Mouse (Mus musculus) heart, postnatal 0 days (tissue): ENCODE measurements at regions not wholly inside any gene's neighbourhood (a gene's known extent, or its start where the extent isn't known, plus 50 kb on each side); places are given as distances from the start of the nearest gene placed in this dataset.

Experiments used
- CTCF ChIP-seq: IDR thresholded peaks from 2 replicates; pipeline ENCODE4 v1.5.1; 2016; ENCODE audit warnings: antibody characterized with exemption, control low read depth, low read depth
- EP300 ChIP-seq: IDR thresholded peaks from 2 replicates; pipeline ENCODE4 v1.6.1; 2016; ENCODE audit warnings: antibody characterized with exemption, low read depth

- no peak for TF ChIP-seq CTCF
- TF ChIP-seq EP300: no peak
Observed at GRCm38 (mm10) chr13:75627405-75627804, 79.2 kb upstream of the Ell2 start.
